Mouse (Mus musculus) kidney, postnatal 4 days (tissue): ENCODE data around the gene Cmtm1.
"Not testable (repeated sequence)": the region's sequence is repeated elsewhere in the genome, so short reads cannot be mapped to it uniquely, and the experiment has no call there.

Experiments used
- DNase-seq, 2 experiments: peaks; one replicate each; pipeline ENCODE4 v3.0.0; 2021; ENCODE audit warnings: mixed read lengths in 2 of 2

Cmtm1 gene

DNA sequence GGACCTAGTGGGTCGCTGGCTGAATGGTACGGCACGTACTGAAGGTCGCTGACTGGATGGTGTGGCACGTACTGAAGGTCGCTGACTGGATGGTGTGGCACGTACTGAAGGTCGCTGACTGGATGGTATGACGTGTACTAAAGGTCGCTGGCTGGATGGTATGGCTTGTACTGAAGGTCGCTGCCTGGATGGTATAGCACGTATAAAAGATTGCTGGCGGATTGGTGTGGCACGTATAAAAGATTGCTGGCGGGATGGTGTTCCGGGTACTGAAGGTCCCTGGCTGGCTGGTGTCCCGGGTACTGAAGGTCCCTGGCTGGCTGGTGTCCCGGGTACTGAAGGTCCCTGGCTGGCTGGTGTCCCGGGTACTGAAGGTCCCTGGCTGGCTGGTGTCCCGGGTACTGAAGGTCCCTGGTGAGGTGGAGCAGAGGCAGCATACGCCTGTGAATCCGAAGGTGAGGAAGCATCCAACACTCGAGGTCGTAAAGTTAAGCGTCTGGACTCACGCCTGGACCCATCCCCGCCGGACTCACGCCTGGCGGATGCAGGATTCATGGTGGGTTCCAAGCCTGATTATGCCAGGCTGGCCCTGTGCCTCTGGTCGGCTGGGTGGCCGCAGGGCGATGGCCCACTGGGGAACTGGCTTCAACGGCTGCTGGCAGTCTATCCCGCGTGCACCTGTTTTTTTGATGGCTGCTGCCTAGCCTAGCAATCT lies at the start of gene Cmtm1, which contains the start of gene Gm45711:
Gene Cmtm1 (minus strand): TSS at position 705 of the 715 bp plus-strand sequence.
Gene Gm45711 (minus strand): TSS at position 641 of the 715 bp plus-strand sequence.
- not testable (repeated sequence) for DNase-seq

DNA sequence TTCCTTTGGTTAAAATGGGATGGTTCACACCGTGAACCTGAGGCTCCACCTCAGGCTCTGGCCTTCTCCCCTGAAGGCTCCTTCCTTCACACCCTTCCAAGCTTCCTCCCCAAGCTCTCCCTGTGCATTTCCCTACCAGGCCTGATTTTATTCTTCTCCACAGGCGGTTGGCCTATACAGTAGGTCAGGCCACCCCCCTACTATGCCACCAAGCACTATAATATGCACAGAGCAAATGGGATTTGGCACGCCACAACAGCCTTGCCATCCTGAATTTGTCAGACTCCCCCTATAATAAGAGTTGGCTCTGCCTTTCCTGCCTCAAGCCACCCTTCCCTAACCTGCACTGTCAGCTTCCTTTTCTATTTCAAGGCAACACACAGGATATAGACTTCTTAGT lies 48.7 kb upstream of the Cmtm1 start:
- no peak for DNase-seq

GRCm38 (mm10) chr8:104354504-104354903 lies 44.6 kb upstream of the Cmtm1 start:
- DNase-seq: no peak

GRCm38 (mm10) chr8:104353186-104353585 lies 43.2 kb upstream of the Cmtm1 start:
- no peak for DNase-seq

GRCm38 (mm10) chr8:104350047-104350446 lies 40.1 kb upstream of the Cmtm1 start:
- DNase-seq: no peak

DNA sequence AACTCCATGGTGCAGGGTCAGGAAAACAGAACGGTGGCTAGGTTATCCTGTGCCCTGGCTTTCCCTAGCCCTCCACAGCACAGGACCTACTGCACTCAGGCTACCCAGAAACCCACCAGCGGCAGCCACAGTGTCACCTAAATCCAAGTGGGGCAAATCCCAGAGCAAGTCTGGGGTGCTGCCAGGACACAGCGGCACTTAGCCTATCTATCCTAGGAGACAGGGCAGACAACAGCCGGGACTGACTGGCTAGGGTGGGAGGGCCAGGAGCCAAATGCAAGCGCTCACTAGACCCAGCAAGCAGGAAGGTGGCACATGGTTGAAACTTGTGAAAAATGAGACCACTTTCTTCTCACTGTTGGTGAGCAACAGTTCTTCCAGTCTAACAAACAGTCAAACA lies 39.0 kb upstream of the Cmtm1 start:
- no peak for DNase-seq

GRCm38 (mm10) chr8:104346706-104347105 lies 36.8 kb upstream of the Cmtm1 start:
- DNase-seq: no peak

- no peak for DNase-seq
These were observed 34.7 kb upstream of the Cmtm1 start for GRCm38 (mm10) chr8:104344622-104345021.

DNA sequence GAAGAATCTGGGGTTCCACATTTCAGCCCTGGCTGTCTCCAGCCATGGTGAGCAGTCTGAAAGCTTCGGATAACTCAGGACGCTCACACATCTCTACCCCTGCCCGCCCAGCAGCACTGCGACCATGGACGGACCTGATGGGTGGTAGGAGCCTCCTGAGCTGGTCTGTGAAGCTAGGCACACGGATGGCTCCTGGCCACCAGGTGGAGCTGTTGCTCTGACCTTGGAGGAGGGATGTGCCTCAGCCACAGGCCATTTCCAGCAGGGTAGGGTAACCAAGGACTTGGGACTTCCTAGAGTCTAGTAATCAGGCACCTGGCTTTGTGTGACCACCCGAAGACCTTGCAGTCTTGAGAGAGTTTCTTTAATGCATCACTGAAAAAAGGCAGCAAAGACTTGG lies 34.0 kb upstream of the Cmtm1 start:
- peak; percentile 94 for DNase-seq

- DNase-seq: no peak
These were observed 32.5 kb upstream of the Cmtm1 start for GRCm38 (mm10) chr8:104342426-104342825.

- DNase-seq: peak in 1 of 2 experiments; percentile 27
These were observed 31.7 kb upstream of the Cmtm1 start for GRCm38 (mm10) chr8:104341678-104342077.

DNA sequence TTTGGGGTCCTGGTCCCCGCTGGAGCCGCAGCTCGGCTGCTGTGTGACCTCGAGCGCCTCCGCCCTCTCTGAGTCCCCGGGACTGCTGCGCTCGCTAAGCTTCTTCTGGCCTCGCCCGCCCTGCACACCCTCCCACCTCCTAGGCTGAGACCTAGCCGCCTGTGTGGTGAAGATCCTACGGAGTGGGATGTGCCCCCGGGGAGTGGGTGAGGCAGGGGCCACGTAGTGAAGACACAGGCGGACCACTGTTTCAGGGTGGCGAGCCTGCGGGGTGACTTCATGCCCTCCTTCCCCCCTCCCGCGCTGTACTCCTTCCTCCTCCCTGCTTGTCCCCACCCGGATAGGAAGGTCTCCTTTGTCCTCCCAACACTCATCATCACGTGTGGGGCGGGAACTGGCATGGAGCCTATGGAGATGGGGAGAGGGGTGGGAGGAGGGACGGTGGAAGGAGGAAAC lies 31.2 kb upstream of the Cmtm1 start:
- peak; percentile 84 to 89 for DNase-seq

- DNase-seq: peak; percentile 85 to 91
These were observed 30.5 kb upstream of the Cmtm1 start for GRCm38 (mm10) chr8:104340233-104341105.

DNA sequence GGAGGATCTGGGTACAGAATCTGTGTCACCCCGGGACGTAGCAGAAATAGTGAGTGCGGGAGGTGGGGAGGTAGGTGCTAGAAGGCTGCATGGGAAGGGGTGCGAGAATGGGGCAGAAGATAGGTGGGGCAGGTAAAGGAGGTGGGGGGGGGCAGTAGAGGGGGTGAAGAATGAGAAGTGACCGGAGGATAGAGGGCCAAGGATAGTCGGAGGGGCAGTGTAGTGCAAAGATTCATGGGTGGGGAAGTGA lies 30.0 kb upstream of the Cmtm1 start:
- DNase-seq: no peak

GRCm38 (mm10) chr8:104339229-104339982 lies 29.5 kb upstream of the Cmtm1 start, which contains the start of gene Cmtm3:
Gene Cmtm3 (plus strand): TSS chr8:104339410.
- peak; percentile 31 to 56 for DNase-seq

GRCm38 (mm10) chr8:104337890-104338289 lies 27.9 kb upstream of the Cmtm1 start:
- DNase-seq: no peak

DNA sequence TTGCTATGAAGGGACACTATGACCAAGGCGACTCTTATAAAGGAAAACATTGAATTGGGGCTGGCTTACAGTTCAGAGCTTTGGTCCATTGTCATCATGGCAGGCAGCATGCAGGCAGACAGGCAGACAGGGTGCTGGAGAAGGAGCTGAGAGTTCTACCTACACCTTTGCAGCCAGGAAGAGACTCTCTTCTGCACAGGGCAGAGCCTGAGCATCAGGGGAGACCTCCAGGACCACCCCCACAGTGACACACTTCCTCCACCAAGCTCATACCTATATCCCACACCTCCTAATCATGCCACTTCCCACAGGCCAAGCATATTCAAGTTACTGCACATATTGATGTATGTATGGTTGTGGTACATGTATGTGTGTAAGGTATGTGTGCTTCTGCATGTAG lies 26.9 kb upstream of the Cmtm1 start:
- DNase-seq: no peak

- no peak for DNase-seq
These were observed 24.3 kb upstream of the Cmtm1 start for GRCm38 (mm10) chr8:104334196-104334595.

DNA sequence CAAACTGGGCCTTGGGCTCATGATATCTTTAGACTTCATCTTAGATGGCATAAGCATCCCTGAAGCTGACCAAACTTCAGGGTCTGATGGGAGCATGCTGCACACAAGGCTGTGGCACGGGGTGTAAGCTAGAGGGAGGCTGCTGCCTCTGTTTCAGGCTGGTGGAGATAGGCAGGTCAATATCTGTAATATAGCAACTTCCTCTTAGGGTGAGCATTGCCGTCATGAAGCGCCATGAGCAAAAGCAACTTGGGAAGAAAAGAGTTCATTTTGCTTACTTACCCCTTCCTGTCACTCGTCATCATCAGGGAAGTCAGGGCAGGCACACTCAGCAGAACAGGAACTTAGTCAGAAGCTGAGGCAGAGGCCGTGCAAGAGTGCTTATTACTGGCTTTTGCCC lies 23.8 kb upstream of the Cmtm1 start:
- no peak for DNase-seq

GRCm38 (mm10) chr8:104332665-104333631 lies 23.0 kb upstream of the Cmtm1 start:
- DNase-seq: no peak

DNA sequence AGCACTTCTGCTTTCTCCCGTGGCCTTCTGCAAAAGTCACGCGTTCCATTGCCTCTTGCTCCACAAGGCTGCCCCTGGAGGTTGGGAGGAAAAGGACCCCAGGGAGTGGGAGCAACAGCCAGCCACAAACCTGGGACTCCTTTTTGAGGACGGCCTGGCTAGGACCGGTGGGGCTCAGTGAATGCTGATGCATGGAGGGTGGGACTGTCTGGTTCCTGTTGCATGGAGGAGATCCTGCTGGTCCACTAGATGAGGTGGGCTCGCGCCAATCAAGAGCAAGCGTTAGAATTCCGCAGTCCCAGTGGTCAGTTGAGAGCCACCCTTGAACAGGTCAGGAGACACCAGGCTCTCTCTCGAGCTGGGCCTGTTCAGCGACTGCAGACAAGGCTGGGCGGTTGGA lies 12.0 kb upstream of the Cmtm1 start, which contains the start of gene Cmtm2b:
Gene Cmtm2b (plus strand): TSS at position 301 of the 400 bp plus-strand sequence.
- DNase-seq: not testable (repeated sequence)

DNA sequence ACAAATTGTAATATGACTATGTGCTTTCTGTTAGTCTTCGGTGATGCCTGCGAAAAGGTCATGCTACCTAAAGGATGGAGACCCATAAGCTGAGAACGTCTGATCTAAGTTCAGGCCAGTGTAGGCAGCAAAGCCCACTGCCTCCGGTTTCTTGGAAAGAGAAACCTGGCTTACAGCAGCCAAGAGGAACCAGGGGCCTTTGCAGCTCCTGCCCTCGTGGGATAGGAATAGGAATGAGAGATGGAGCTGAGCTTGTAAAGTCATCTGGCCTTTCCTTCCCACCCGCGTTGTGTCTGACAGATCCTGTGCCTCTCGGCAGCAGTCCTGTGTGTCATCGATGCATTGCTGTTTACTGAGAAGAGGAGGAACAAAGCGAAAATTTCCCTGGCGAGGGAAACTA lies 11.3 kb upstream of the Cmtm1 start, which contains the start of gene Gm11020:
Gene Gm11020 (plus strand): TSS at position 301 of the 400 bp plus-strand sequence.
- not testable (repeated sequence) for DNase-seq
